Mouse (Mus musculus) CD4-positive, CD25-positive, alpha-beta regulatory T cell, adult 4 months (primary cell): ENCODE results near the gene Dnajc16. TPM values are rescaled to one million over a fixed set of nuclear protein-coding genes. Genes with fewer than 3 reads are reported as not detected.

ENCODE experiments used
- ATAC-seq: one replicate; pipeline ENCODE4 v1.8.0; 2017
- polyA plus RNA-seq, 2 experiments: library from polyadenylated mRNA; unstranded; fragments of 100-300 nt; shearing (Covaris generic); gene quantifications; one replicate each; pipeline ENCODE4 v1.2.1; 2017

Dnajc16 gene
- polyA plus RNA-seq, 2 experiments from 2014 or later: 3.4 to 4.3 TPM

- ATAC-seq: peak; percentile 87
Measured at GRCm38 (mm10) chr4:141722731-141723672, 67.7 kb downstream of the Dnajc16 start, which contains the start of gene Ddi2. Gene Ddi2 (minus strand): TSS chr4:141723419.

GRCm38 (mm10) chr4:141721961-141722360 is 68.8 kb downstream of the Dnajc16 start:
- ATAC-seq: no peak

- peak; percentile 53 for ATAC-seq
Measured at GRCm38 (mm10) chr4:141720761-141721523, 69.8 kb downstream of the Dnajc16 start.

- no peak for ATAC-seq
Measured at GRCm38 (mm10) chr4:141719304-141719703, 71.4 kb downstream of the Dnajc16 start.

- ATAC-seq: no peak
Measured at GRCm38 (mm10) chr4:141717633-141718032, 73.1 kb downstream of the Dnajc16 start.

GRCm38 (mm10) chr4:141715027-141715426 is 75.7 kb downstream of the Dnajc16 start:
- ATAC-seq: no peak

GRCm38 (mm10) chr4:141713598-141714142 is 77.1 kb downstream of the Dnajc16 start:
- no peak for ATAC-seq

- no peak for ATAC-seq
Measured at GRCm38 (mm10) chr4:141711250-141711649, 79.5 kb downstream of the Dnajc16 start.

Other genes with a start within 250 kb of the Dnajc16 start
- under 1 TPM in 1 of 2 experiments, not detected in 1; 0.13 TPM for gene Fblim1, start 184.8 kb downstream of the Dnajc16 start, polyA plus RNA-seq
- gene Tmem82, start 172.3 kb downstream of the Dnajc16 start, polyA plus RNA-seq: not detected
- not detected for gene Slc25a34, start 167.1 kb downstream of the Dnajc16 start, polyA plus RNA-seq
- 1 to 10 TPM; 2.1 to 3.4 TPM for gene Plekhm2, start 126.0 kb downstream of the Dnajc16 start, polyA plus RNA-seq
- gene Rsc1a1, start 105.3 kb downstream of the Dnajc16 start, polyA plus RNA-seq: not detected
- 10 to 100 TPM; 19.1 to 20.7 TPM for gene Ddi2, start 67.5 kb downstream of the Dnajc16 start, polyA plus RNA-seq
- gene Agmat, start 44.3 kb downstream of the Dnajc16 start, polyA plus RNA-seq: not detected
- gene Casp9, start 2.7 kb upstream of the Dnajc16 start, polyA plus RNA-seq: 10 to 100 TPM; 10.8 to 12.4 TPM
- gene Cela2a, start 35.2 kb upstream of the Dnajc16 start, polyA plus RNA-seq: not detected
- gene Ctrc, start 55.4 kb upstream of the Dnajc16 start, polyA plus RNA-seq: not detected
- gene Efhd2, start 84.0 kb upstream of the Dnajc16 start, polyA plus RNA-seq: 10 to 100 TPM; 19.8 to 27.0 TPM
- 1 to 10 TPM in 1 of 2 experiments, not detected in 1; 1.0 TPM for gene Fhad1, start 224.2 kb upstream of the Dnajc16 start, polyA plus RNA-seq